In genomic region chr5:5749772-5750222, GRCm38 (mm10) we compare ENCODE assay signal across 8 mouse cellular contexts. TPM values are rescaled to one million over a fixed set of nuclear protein-coding genes. Genes with fewer than 3 reads are reported as not detected.
DNase-seq lines count a peak whose midpoint lies in the region; ATAC-seq and TF ChIP-seq lines count a peak whose summit lies in the region.

No protein-coding gene starts in this region.

- no peak overlapping the region for H3K27ac ChIP-seq in forebrain, embryonic 14.5 days (ENCODE audit: low read depth, low read length)
- H3K27ac ChIP-seq in hindbrain, postnatal 0 days = no peak overlapping the region
- no peak overlapping the region for H3K27ac ChIP-seq in stomach, embryonic 14.5 days (ENCODE audit: low read length)

- peak overlapping the region; percentile 58 for H3K9ac ChIP-seq in forebrain, embryonic 14.5 days (ENCODE audit: low read length)
- H3K9ac ChIP-seq in hindbrain, postnatal 0 days (replicated peaks; ENCODE audit: low read length) = peak overlapping the region; percentile 2; the same call in 1 of the 2 replicates
- peak overlapping the region; percentile 52 for H3K9ac ChIP-seq in stomach, embryonic 14.5 days (replicated peaks; ENCODE audit: low read depth, low read length)

- peak; percentile 62 for ATAC-seq in cerebellum, adult (ENCODE audit: insufficient number of reproducible peaks, low FRiP score, low TSS enrichment)
- peak; percentile 68 for ATAC-seq in forebrain, embryonic 14.5 days
- peak; percentile 65 for ATAC-seq in hindbrain, postnatal 0 days
- peak; percentile 74 for ATAC-seq in megakaryocyte progenitor cell, adult 5-6 weeks (replicated peaks; ENCODE audit: poor library complexity)
- peak; percentile 42; the same call in 1 of the 2 replicates for ATAC-seq in stomach, embryonic 14.5 days (ENCODE audit: insufficient number of reproducible peaks, insufficient read depth, low FRiP score, low read depth)

- DNase-seq in gastrocnemius, adult 18-20 months (ENCODE audit: low spot score) = peak; percentile 18
- DNase-seq in gastrocnemius, postnatal 36 days = no peak
- peak; percentile 81 for DNase-seq in forebrain, embryonic 14.5 days (ENCODE audit: low spot score)
- peak; percentile 80 for DNase-seq in hindbrain, postnatal 0 days (ENCODE audit: low spot score)
- DNase-seq in left cerebral cortex, adult 11 months (ENCODE audit: low spot score) = peak; percentile 37

- under 1% methylated on average over 13 of the region's 13 CpGs for WGBS in forebrain, embryonic 14.5 days
- WGBS in hindbrain, postnatal 0 days = 1% methylated on average over 13 of the region's 13 CpGs
- under 1% methylated on average over 13 of the region's 13 CpGs for WGBS in stomach, embryonic 14.5 days

- peak overlapping the region; percentile 47 for H3K4me3 ChIP-seq in forebrain, embryonic 14.5 days (ENCODE audit: low read depth, low read length)
- peak overlapping the region; percentile 40 for H3K4me3 ChIP-seq in hindbrain, postnatal 0 days (ENCODE audit: low read length)
- H3K4me3 ChIP-seq in stomach, embryonic 14.5 days (ENCODE audit: low read depth, low read length) = peak overlapping the region; percentile 68

- H3K9me3 ChIP-seq in forebrain, embryonic 14.5 days (replicated peaks; ENCODE audit: control insufficient read depth, low read length) = no peaks in the 10 kb centered on the region
- H3K9me3 ChIP-seq in hindbrain, postnatal 0 days (ENCODE audit: low read length) = no peaks in the 10 kb centered on the region
- no peaks in the 10 kb centered on the region for H3K9me3 ChIP-seq in stomach, embryonic 14.5 days (ENCODE audit: control insufficient read depth, low read depth, low read length)

- H3K4me1 ChIP-seq in forebrain, embryonic 14.5 days (ENCODE audit: control insufficient read depth, insufficient read depth, low read length) = 0 out of 2 replicates have a peak, but pooled peaks cover 2% of the 10 kb centered on the region
- H3K4me1 ChIP-seq in hindbrain, postnatal 0 days (ENCODE audit: insufficient read depth, low read length) = no peaks in the 10 kb centered on the region
- H3K4me1 ChIP-seq in stomach, embryonic 14.5 days (ENCODE audit: control insufficient read depth, insufficient read depth, low read length) = no peaks in the 10 kb centered on the region

- peak overlapping the region; percentile 90 for H3K4me2 ChIP-seq in forebrain, embryonic 14.5 days (ENCODE audit: low read length)
- H3K4me2 ChIP-seq in hindbrain, postnatal 0 days (ENCODE audit: low read depth, low read length) = peak overlapping the region; percentile 94
- H3K4me2 ChIP-seq in stomach, embryonic 14.5 days (replicated peaks; ENCODE audit: low read depth, low read length) = peak overlapping the region; percentile 90

- H3K36me3 ChIP-seq in forebrain, embryonic 14.5 days (ENCODE audit: control insufficient read depth, insufficient read depth, low read length) = no peaks in the 10 kb centered on the region
- H3K36me3 ChIP-seq in hindbrain, postnatal 0 days (ENCODE audit: insufficient read depth, low read length) = no peaks in the 10 kb centered on the region
- H3K36me3 ChIP-seq in stomach, embryonic 14.5 days (ENCODE audit: control insufficient read depth, insufficient read depth, low read length) = no peaks in the 10 kb centered on the region

- intact Hi-C loops in gastrocnemius, postnatal 36 days (cut with DNase I) = loop anchor here (2.0 kb wide), 2 partner anchors 105 to 255 kb away; no protein-coding TSS in a partner anchor

- peak; percentile 71 for TF ChIP-seq CTCF in hindbrain, postnatal 0 days (IDR thresholded peaks at IDR 0.05; ENCODE audit: low read depth)

- 0 out of 2 replicates have a peak, but pooled peaks cover 8% of the 10 kb centered on the region for H3K27me3 ChIP-seq in forebrain, embryonic 14.5 days (replicated peaks; ENCODE audit: control insufficient read depth, insufficient read depth, low read length)
- no peaks in the 10 kb centered on the region for H3K27me3 ChIP-seq in hindbrain, postnatal 0 days (ENCODE audit: insufficient read depth, low read length)
- H3K27me3 ChIP-seq in stomach, embryonic 14.5 days (ENCODE audit: control insufficient read depth, insufficient read depth, low read length) = no peaks in the 10 kb centered on the region

RNA-seq across cellular contexts. Expression of gene Steap1, which starts 0.7 kb away (rescaled TPM):
- total RNA-seq in gastrocnemius, adult 18-20 months (2021) = not detected
- not detected for total RNA-seq in gastrocnemius, postnatal 36 days (2021)
- polyA plus RNA-seq in forebrain, embryonic 14.5 days (2014; fragmentation: Nextera tagmentation; extraction: Ambion mirVana) = 2.6 and 2.9 TPM in 2 replicates
- total RNA-seq in hindbrain, postnatal 0 days (2014; rRNA removed) = 0.43 and 2.6 TPM in 2 replicates
- polyA plus RNA-seq in hindbrain, postnatal 0 days (2015; fragmentation: Nextera tagmentation; extraction: Ambion mirVana) = 4.6 and 4.7 TPM in 2 replicates
- total RNA-seq in megakaryocyte progenitor cell, adult 5-6 weeks (2015) = not detected in 2 replicates
- not detected in 2 replicates for total RNA-seq in megakaryocyte progenitor cell, adult 5-6 weeks (2017)
- polyA plus RNA-seq in stomach, embryonic 14.5 days (2014; fragmentation: Nextera tagmentation; extraction: Ambion mirVana) = 12.0 and 14.4 TPM in 2 replicates

RNA-seq across cellular contexts. Expression of gene Steap2, which starts 55.4 kb away (rescaled TPM):
- under 1 TPM; 0.21 to 0.71 TPM for total RNA-seq in gastrocnemius, adult 18-20 months (2021)
- under 1 TPM; 0.30 to 0.71 TPM for total RNA-seq in gastrocnemius, postnatal 36 days (2021)
- 4.3 TPM in 2 replicates for polyA plus RNA-seq in forebrain, embryonic 14.5 days (2014; fragmentation: Nextera tagmentation; extraction: Ambion mirVana)
- 18.5 and 23.6 TPM in 2 replicates for total RNA-seq in hindbrain, postnatal 0 days (2014; rRNA removed)
- 6.7 and 6.8 TPM in 2 replicates for polyA plus RNA-seq in hindbrain, postnatal 0 days (2015; fragmentation: Nextera tagmentation; extraction: Ambion mirVana)
- total RNA-seq in megakaryocyte progenitor cell, adult 5-6 weeks (2015) = not detected in 2 replicates
- total RNA-seq in megakaryocyte progenitor cell, adult 5-6 weeks (2017) = not detected in 2 replicates
- polyA plus RNA-seq in stomach, embryonic 14.5 days (2014; fragmentation: Nextera tagmentation; extraction: Ambion mirVana) = 10.0 and 10.6 TPM in 2 replicates

Comparison
In these comparisons a context has a peak if more than half of its experiments do, and no peak if none do; other contexts are left out.
1. DNase-seq: peak in gastrocnemius, adult 18-20 months (single experiment), forebrain, embryonic 14.5 days (single experiment), hindbrain, postnatal 0 days (single experiment) and left cerebral cortex, adult 11 months (single experiment); none in gastrocnemius, postnatal 36 days (0 of 2).
2. H3K9ac ChIP-seq: peak in every context shown above with its lines; median percentile 58 in forebrain, embryonic 14.5 days; 52 in stomach, embryonic 14.5 days; 2 in hindbrain, postnatal 0 days.
3. RNA of gene Steap2, which starts 55.4 kb away (total RNA-seq): 18.5 to 23.6 TPM in hindbrain, postnatal 0 days; 0.30 to 0.71 TPM in gastrocnemius, postnatal 36 days, 0.21 to 0.71 TPM in gastrocnemius, adult 18-20 months and not detected in megakaryocyte progenitor cell, adult 5-6 weeks; every median in the first group is over 10 times any median in the second.
4. Peak in every context shown above with its lines, with median percentiles within 50 percentile points of each other: ATAC-seq, H3K4me2 ChIP-seq and H3K4me3 ChIP-seq.